Mouse (Mus musculus) bone marrow, adult 2 months (tissue): ENCODE results near the gene Maml2. TPM values are rescaled to one million over a fixed set of nuclear protein-coding genes. Genes with fewer than 3 reads are reported as not detected.

Experiments used
- H3K27ac ChIP-seq: fragments of 200-500 bp; 2 replicates; pipeline ENCODE4 v1.5.1; 2012; ENCODE audit warnings: low read depth, mild to moderate bottlenecking, control low read depth, inconsistent platforms, low read length; ENCODE audit not compliant: control insufficient read depth, poor library complexity, insufficient read depth
- H3K4me1 ChIP-seq: fragments of 200-500 bp; 2 replicates; pipeline ENCODE4 v1.6.1; 2011; ENCODE audit warnings: low read length; ENCODE audit not compliant: control insufficient read depth, insufficient read depth
- H3K4me3 ChIP-seq: fragments of 200-500 bp; replicated peaks from 2 replicates; pipeline ENCODE3; 2011; ENCODE audit warnings: mild to moderate bottlenecking, low read depth, low read length, control low read depth; ENCODE audit not compliant: control insufficient read depth
- CTCF ChIP-seq: fragments of 200-500 bp; IDR thresholded peaks from 2 replicates; pipeline ENCODE4 v1.5.1; 2011; ENCODE audit warnings: low read length, control low read depth; ENCODE audit not compliant: control insufficient read depth, insufficient read depth
- POLR2A ChIP-seq: fragments of 200-500 bp; IDR thresholded peaks from 2 replicates; pipeline ENCODE4 v1.6.1; 2011; ENCODE audit warnings: low read depth, mild to moderate bottlenecking, control low read depth, low read length, borderline replicate concordance; ENCODE audit not compliant: control insufficient read depth
- WGBS: fragments of 180-500 bp; shearing (Covaris S2); methylation state at CpG from one replicate; pipeline ENCODE4 v1.1.7; 2018; 5-methylcytosine and 5-hydroxymethylcytosine counted together
- polyA plus RNA-seq: library from polyadenylated mRNA; stranded (reverse); fragments of >200 nt; gene quantifications from 2 replicates; pipeline ENCODE4 v1.2.4, GENCODE M21; 2011; ENCODE audit warnings: low replicate concordance; ENCODE audit not compliant: missing spikeins, insufficient read depth, insufficient read length

Maml2 gene
- polyA plus RNA-seq, 1 experiment = 3.5 TPM

- Histone ChIP-seq H3K4me3 (no peak overlapping the region), H3K27ac (peak overlapping the region; percentile 21; the same call in 1 of the 2 replicates), H3K4me1 (no peaks in the 10 kb centered on the region; the same call in 1 of the 2 replicates)
- WGBS = 87% methylated on average over 5 of the region's 5 CpGs
- TF ChIP-seq CTCF = no peak
- no peak for TF ChIP-seq POLR2A
Observed at GRCm38 (mm10) chr9:13483199-13484068, 185.7 kb downstream of the Maml2 start.

GRCm38 (mm10) chr9:13484267-13485240, 186.8 kb downstream of the Maml2 start:
- no peak overlapping the region for H3K4me3 ChIP-seq
- 41% methylated on average over 12 of the region's 12 CpGs for WGBS
- H3K27ac ChIP-seq = peak overlapping the region; percentile 58; the same call in 1 of the 2 replicates
- no peaks in the 10 kb centered on the region; the same call in 1 of the 2 replicates for H3K4me1 ChIP-seq
- TF ChIP-seq POLR2A (no peak), CTCF (no peak)

GRCm38 (mm10) chr9:13485914-13486313, 188.2 kb downstream of the Maml2 start:
- no peak overlapping the region for H3K27ac ChIP-seq
- H3K4me3 ChIP-seq = no peak overlapping the region
- 81% methylated on average over 1 of the region's 1 CpGs for WGBS
- no peaks in the 10 kb centered on the region; the same call in 1 of the 2 replicates for H3K4me1 ChIP-seq
- TF ChIP-seq CTCF = no peak

GRCm38 (mm10) chr9:13491107-13491506, 193.3 kb downstream of the Maml2 start:
- TF ChIP-seq CTCF (no peak), POLR2A (no peak)
- H3K27ac ChIP-seq = no peak overlapping the region
- no peak overlapping the region for H3K4me3 ChIP-seq
- WGBS = 32% methylated on average over 1 of the region's 1 CpGs
- H3K4me1 ChIP-seq = no peaks in the 10 kb centered on the region; the same call in 1 of the 2 replicates

GRCm38 (mm10) chr9:13491854-13492620, 194.3 kb downstream of the Maml2 start:
- H3K27ac ChIP-seq = no peak overlapping the region
- no peak overlapping the region for H3K4me3 ChIP-seq
- no peaks in the 10 kb centered on the region; the same call in 1 of the 2 replicates for H3K4me1 ChIP-seq
- WGBS = 70% methylated on average over 9 of the region's 9 CpGs
- TF ChIP-seq CTCF (no peak), POLR2A (no peak)

GRCm38 (mm10) chr9:13492807-13493206, 195.1 kb downstream of the Maml2 start:
- no peak overlapping the region for H3K4me3 ChIP-seq
- WGBS = 63% methylated on average over 2 of the region's 2 CpGs
- no peaks in the 10 kb centered on the region; the same call in 1 of the 2 replicates for H3K4me1 ChIP-seq
- H3K27ac ChIP-seq = no peak overlapping the region
- TF ChIP-seq CTCF = no peak
- TF ChIP-seq POLR2A = no peak

- Histone ChIP-seq H3K4me3 (no peak overlapping the region), H3K27ac (no peak overlapping the region), H3K4me1 (no peaks in the 10 kb centered on the region; the same call in 1 of the 2 replicates)
- TF ChIP-seq CTCF = no peak
- TF ChIP-seq POLR2A = no peak
- 81% methylated on average over 2 of the region's 2 CpGs for WGBS
Observed at GRCm38 (mm10) chr9:13493746-13494145, 196.0 kb downstream of the Maml2 start.
